ENCODE assay signal across 13 mouse cellular contexts in the genomic region with DNA sequence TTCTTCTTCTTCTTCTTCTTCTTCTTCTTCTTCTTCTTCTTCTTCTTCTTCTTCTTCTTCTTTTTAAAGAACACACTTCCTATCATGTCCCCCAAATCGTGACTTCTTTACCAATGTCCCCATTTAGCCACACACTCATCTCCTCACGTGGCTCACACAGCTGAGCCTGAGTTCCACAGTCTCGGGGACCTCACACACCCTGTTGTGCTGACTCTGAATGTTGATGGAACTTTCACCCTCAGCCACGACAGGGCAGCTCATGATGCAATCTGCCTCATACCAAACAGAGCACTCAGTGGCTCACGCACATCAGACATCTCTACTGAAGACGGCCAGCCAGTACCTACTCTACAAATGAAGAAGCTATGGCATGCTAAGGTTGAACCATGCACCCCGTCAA.
"Had no signal": no experiment of that assay in that cellular context is flagged by ENCODE, and none has a peak within 500 bp of the region (broad histone marks: within the 10 kb centered on the region; RNA-seq: fewer than 3 reads in every experiment).

No protein-coding gene starts in this region.

- H3K27ac ChIP-seq: limb, embryonic 10.5 days; midbrain, embryonic 15.5 days; neural tube, embryonic 12.5 days; stomach, postnatal 0 days had no signal

- H3K4me2 ChIP-seq: midbrain, embryonic 11.5 days; midbrain, embryonic 15.5 days; neural tube, embryonic 12.5 days had no signal

- H3K9me3 ChIP-seq: limb, embryonic 10.5 days; megakaryocyte, embryonic 14.5 days; midbrain, embryonic 15.5 days; neural tube, embryonic 12.5 days had no signal

- H3K27me3 ChIP-seq: midbrain, embryonic 15.5 days; neural tube, embryonic 12.5 days had no signal

- H3K9ac ChIP-seq: midbrain, embryonic 15.5 days; neural tube, embryonic 12.5 days had no signal

- ATAC-seq: inflammation-experienced regulatory T-cells, adult 6 months; lung, postnatal 0 days; midbrain, embryonic 15.5 days had no signal

- H3K4me1 ChIP-seq: midbrain, embryonic 15.5 days had no signal

- H3K36me3 ChIP-seq: limb, embryonic 10.5 days; midbrain, embryonic 15.5 days; neural tube, embryonic 12.5 days had no signal

- DNase-seq: kidney, adult 18-20 months; lung, adult 18-20 months; lung, postnatal 36 days; thymus, adult 18-20 months; thymus, postnatal 14 days had no signal

- H3K4me3 ChIP-seq: limb, embryonic 10.5 days; megakaryocyte, embryonic 14.5 days; midbrain, embryonic 15.5 days; neural tube, embryonic 12.5 days had no signal
